Mouse (Mus musculus): ENCODE results near the gene Hbb-bs. TPM values are rescaled to one million over a fixed set of nuclear protein-coding genes. Genes with fewer than 3 reads are reported as not detected.
"Not testable (repeated sequence)": the region's sequence is repeated elsewhere in the genome, so short reads cannot be mapped to it uniquely, and the experiment has no call there.

Hbb-bs gene
- polyA plus RNA-seq, 1 experiment from 2014 or later, result 7,434 TPM

GRCm38 (mm10) chr7:103840268-103840667 is 12.4 kb upstream of the Hbb-bs start, which contains the start of gene Hbb-bh2:
TSS of gene Hbb-bh2 (minus strand) at chr7:103840520.
- 72% methylated on average over 3 of the region's 3 CpGs for WGBS
- Histone ChIP-seq H3K9me3 (no peaks in the 10 kb centered on the region), H3K4me1 (replicated peaks) (no peaks in the 10 kb centered on the region), H3K9ac (no peak within 1 kb of the TSS), H3K4me3 (replicated peaks) (no peak within 1 kb of the TSS), H3K36me3 (no peaks in the 10 kb centered on the region), H3K27ac (no peak within 1 kb of the TSS), H3K4me2 (replicated peaks) (no peak within 1 kb of the TSS), H3K27me3 (replicated peaks) (no peaks in the 10 kb centered on the region)
- ATAC-seq, result no peak

DNA sequence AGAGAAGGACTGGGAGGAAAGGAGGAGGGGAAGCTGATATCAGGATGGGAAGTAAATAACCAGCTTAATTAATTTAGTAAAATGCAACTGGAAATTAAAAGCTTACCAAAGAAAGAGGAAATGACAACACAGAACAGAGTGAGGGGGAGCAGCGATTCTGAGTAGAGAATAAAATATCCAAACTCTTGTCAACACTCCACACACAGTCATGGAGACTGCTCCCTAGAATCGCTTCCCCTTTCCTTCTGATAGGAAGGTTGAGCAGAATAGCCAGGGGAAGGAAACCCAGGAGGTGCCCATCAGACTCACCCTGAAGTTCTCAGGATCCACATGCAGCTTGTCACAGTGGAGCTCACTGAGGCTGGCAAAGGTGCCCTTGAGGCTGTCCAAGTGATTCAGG is 757 bp downstream of the Hbb-bs start:
- H3K9ac ChIP-seq; H3K36me3 ChIP-seq; H3K4me2 ChIP-seq (replicated peaks); H3K9me3 ChIP-seq; ATAC-seq; H3K4me3 ChIP-seq (replicated peaks); H3K27me3 ChIP-seq (replicated peaks); H3K27ac ChIP-seq; H3K4me1 ChIP-seq (replicated peaks): not testable (repeated sequence)
- WGBS, result no CpG with 5 or more reads among the region's 2 CpGs

- Histone ChIP-seq H3K27me3 (replicated peaks) (no peaks in the 10 kb centered on the region), H3K4me3 (replicated peaks) (no peak overlapping the region), H3K27ac (no peak overlapping the region), H3K4me2 (replicated peaks) (no peak overlapping the region), H3K4me1 (replicated peaks) (no peaks in the 10 kb centered on the region), H3K36me3 (no peaks in the 10 kb centered on the region), H3K9ac (no peak overlapping the region), H3K9me3 (no peaks in the 10 kb centered on the region)
- peak; percentile 76; the same call in 1 of the 2 replicates for ATAC-seq
- WGBS, result 66% methylated on average over 3 of the region's 3 CpGs
Measured at GRCm38 (mm10) chr7:103826255-103826887, 1.5 kb downstream of the Hbb-bs start.

DNA sequence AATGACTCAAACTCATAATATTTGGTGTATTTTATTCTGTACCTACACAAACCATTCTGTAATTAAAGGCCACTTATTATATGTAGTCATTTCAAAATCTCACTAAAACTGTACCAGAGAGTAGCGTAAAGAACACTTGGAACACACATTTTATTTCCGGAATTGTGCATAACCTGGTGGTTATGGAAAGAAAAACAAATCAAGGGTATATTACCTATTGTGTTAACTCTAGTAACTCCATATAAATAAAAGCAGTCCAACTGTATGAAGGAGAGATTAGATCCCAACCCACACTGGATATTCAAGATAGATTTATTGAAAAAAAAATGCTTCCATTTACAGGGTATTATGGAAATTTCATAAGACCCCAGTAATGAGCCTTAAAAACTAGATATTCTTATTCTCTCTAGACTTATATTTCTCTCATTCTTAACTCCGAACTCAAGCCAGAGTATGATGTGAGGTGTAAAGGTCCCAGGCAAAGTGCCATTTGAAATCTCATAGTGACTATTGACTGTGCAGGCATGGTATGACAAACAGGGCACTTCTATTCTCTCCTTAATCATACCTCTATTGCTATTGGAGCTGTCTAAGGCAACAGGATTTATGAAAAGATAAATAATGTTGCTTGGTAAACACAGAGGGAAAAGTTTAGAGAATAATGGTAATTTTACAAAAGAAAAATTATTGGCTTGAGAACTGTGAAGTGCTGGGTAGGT is 2.2 kb downstream of the Hbb-bs start:
- Histone ChIP-seq H3K36me3 (no peaks in the 10 kb centered on the region), H3K4me1 (replicated peaks) (no peaks in the 10 kb centered on the region), H3K4me2 (replicated peaks) (no peak overlapping the region), H3K9me3 (no peaks in the 10 kb centered on the region), H3K27me3 (replicated peaks) (no peaks in the 10 kb centered on the region), H3K9ac (no peak overlapping the region), H3K4me3 (replicated peaks) (no peak overlapping the region), H3K27ac (no peak overlapping the region)
- ATAC-seq, result peak; percentile 84; the same call in 1 of the 2 replicates
- WGBS, result 87% methylated on average over 3 of the region's 3 CpGs

- H3K27me3 ChIP-seq (replicated peaks), result no peaks in the 10 kb centered on the region
- no peaks in the 10 kb centered on the region for H3K36me3 ChIP-seq
- 87% methylated on average over 2 of the region's 2 CpGs for WGBS
- no peak overlapping the region for H3K4me3 ChIP-seq (replicated peaks)
- H3K9ac ChIP-seq, result no peak overlapping the region
- H3K9me3 ChIP-seq, result no peaks in the 10 kb centered on the region
- no peak overlapping the region for H3K4me2 ChIP-seq (replicated peaks)
- ATAC-seq, result no peak
- H3K27ac ChIP-seq, result no peak overlapping the region
- no peaks in the 10 kb centered on the region for H3K4me1 ChIP-seq (replicated peaks)
Measured at GRCm38 (mm10) chr7:103824597-103824996, 3.3 kb downstream of the Hbb-bs start.

GRCm38 (mm10) chr7:103815085-103815484 is 12.8 kb downstream of the Hbb-bs start:
- H3K27me3 ChIP-seq (replicated peaks); H3K4me2 ChIP-seq (replicated peaks); H3K36me3 ChIP-seq; H3K9ac ChIP-seq; H3K4me1 ChIP-seq (replicated peaks); ATAC-seq; H3K4me3 ChIP-seq (replicated peaks); H3K27ac ChIP-seq; H3K9me3 ChIP-seq: not testable (repeated sequence)
- 89% methylated on average over 1 of the region's 2 CpGs for WGBS

DNA sequence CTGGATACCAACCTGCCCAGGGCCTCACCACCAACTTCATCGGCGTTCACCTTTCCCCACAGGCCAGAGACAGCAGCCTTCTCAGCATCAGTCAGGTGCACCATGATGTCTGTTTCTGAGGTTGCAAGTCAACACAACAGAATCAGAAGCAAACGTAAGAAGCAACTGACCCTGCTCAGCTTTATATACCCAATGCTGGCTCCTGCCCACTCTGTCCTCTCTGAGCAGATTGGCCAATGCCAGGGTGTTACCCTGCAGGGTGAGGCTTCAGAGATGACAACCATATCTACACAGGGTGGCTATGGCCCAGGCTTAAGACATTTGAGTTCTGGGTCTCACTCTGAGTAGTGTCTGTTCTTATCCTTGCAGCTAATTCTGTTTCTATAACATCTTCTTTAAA is 14.1 kb downstream of the Hbb-bs start, which contains the start of gene Hbb-bt:
Hbb-bt (minus strand) TSS at position 231 of the 400 bp plus-strand sequence.
- Histone ChIP-seq H3K36me3 (no peaks in the 10 kb centered on the region), H3K4me1 (replicated peaks) (no peaks in the 10 kb centered on the region), H3K9me3 (no peaks in the 10 kb centered on the region), H3K27me3 (replicated peaks) (no peaks in the 10 kb centered on the region), H3K27ac (no peak within 1 kb of the TSS), H3K4me2 (replicated peaks) (no peak within 1 kb of the TSS), H3K4me3 (replicated peaks) (no peak within 1 kb of the TSS), H3K9ac (no peak within 1 kb of the TSS)
- ATAC-seq, result peak; percentile 73; the same call in 1 of the 2 replicates
- WGBS, result 84% methylated on average over 3 of the region's 3 CpGs

- not testable (repeated sequence) for H3K4me2 ChIP-seq (replicated peaks); H3K27me3 ChIP-seq (replicated peaks); ATAC-seq; H3K36me3 ChIP-seq; H3K4me1 ChIP-seq (replicated peaks); H3K4me3 ChIP-seq (replicated peaks); H3K9me3 ChIP-seq; H3K9ac ChIP-seq; H3K27ac ChIP-seq
- WGBS, result no CpG with 5 or more reads among the region's 3 CpGs
Measured at GRCm38 (mm10) chr7:103813152-103813551, 14.7 kb downstream of the Hbb-bs start.

DNA sequence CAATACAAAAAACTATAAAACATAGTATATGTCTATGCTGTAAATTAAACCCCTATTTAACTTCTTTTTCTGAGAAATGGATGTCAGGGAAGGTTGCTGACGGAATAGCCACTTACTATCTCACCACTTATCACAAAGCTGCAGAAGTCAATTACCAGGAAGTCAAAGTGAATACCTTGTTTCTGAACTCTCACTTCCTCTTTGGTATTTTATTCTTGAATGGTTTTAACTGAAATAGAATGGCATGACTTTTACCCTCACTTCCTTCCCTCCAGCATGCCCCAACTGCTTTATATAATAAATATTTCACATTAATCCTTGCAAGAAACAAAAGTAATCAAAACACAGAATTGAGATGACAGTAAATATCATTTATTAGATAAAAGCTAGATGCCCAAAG is 15.7 kb downstream of the Hbb-bs start:
- Histone ChIP-seq H3K4me3 (replicated peaks) (no peak overlapping the region), H3K27me3 (replicated peaks) (no peaks in the 10 kb centered on the region), H3K36me3 (no peaks in the 10 kb centered on the region), H3K27ac (no peak overlapping the region), H3K9ac (no peak overlapping the region), H3K4me2 (replicated peaks) (no peak overlapping the region), H3K4me1 (replicated peaks) (no peaks in the 10 kb centered on the region), H3K9me3 (no peaks in the 10 kb centered on the region)
- 63% methylated on average over 1 of the region's 1 CpGs for WGBS
- ATAC-seq, result no peak

DNA sequence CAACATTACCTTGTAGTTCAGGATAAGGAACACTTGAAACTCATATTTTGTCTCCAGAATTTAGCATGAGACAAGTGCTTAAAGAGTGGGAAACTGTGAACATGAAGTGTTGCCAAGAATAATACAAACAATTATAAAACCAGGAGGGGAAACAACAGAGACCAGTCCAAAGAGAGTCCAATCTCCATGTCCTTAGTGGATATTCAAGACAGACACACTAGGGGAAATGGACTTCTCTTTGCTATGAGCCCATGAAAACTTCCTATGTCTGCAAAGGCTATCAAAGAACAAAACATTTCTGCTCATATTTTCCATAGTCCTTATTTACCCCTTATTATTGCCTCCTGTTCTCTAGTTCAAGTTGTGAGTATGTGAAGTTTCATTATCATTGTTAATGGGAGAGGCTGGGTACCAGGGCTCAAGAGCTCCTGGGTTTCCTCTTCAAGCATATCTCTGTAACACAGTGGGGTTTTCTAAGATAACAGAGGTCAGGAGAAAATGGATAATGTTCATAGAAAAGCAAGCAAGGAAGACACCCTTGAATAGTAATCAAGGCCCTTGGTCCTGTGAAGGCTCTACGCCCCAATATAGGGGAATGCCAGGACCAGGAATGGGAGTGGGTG is 16.6 kb downstream of the Hbb-bs start:
- no peak overlapping the region for H3K9ac ChIP-seq
- no peaks in the 10 kb centered on the region for H3K4me1 ChIP-seq (replicated peaks)
- no peak overlapping the region for H3K4me2 ChIP-seq (replicated peaks)
- H3K36me3 ChIP-seq, result no peaks in the 10 kb centered on the region
- WGBS, result 73% methylated on average over 1 of the region's 1 CpGs
- no peak overlapping the region for H3K4me3 ChIP-seq (replicated peaks)
- H3K27ac ChIP-seq, result no peak overlapping the region
- no peaks in the 10 kb centered on the region for H3K27me3 ChIP-seq (replicated peaks)
- ATAC-seq, result peak; percentile 41; the same call in 1 of the 2 replicates
- H3K9me3 ChIP-seq, result no peaks in the 10 kb centered on the region

GRCm38 (mm10) chr7:103810746-103811145 is 17.1 kb downstream of the Hbb-bs start:
- Histone ChIP-seq H3K4me2 (replicated peaks) (no peak overlapping the region), H3K27ac (no peak overlapping the region), H3K9ac (no peak overlapping the region), H3K9me3 (no peaks in the 10 kb centered on the region), H3K4me1 (replicated peaks) (no peaks in the 10 kb centered on the region), H3K4me3 (replicated peaks) (no peak overlapping the region), H3K27me3 (replicated peaks) (no peaks in the 10 kb centered on the region), H3K36me3 (no peaks in the 10 kb centered on the region)
- WGBS, result 77% methylated on average over 3 of the region's 3 CpGs
- no peak for ATAC-seq

- no peak overlapping the region for H3K9ac ChIP-seq
- 83% methylated on average over 1 of the region's 1 CpGs for WGBS
- no peak overlapping the region for H3K4me2 ChIP-seq (replicated peaks)
- no peak for ATAC-seq
- no peak overlapping the region for H3K4me3 ChIP-seq (replicated peaks)
- no peaks in the 10 kb centered on the region for H3K36me3 ChIP-seq
- H3K27me3 ChIP-seq (replicated peaks), result no peaks in the 10 kb centered on the region
- no peak overlapping the region for H3K27ac ChIP-seq
- no peaks in the 10 kb centered on the region for H3K4me1 ChIP-seq (replicated peaks)
- H3K9me3 ChIP-seq, result no peaks in the 10 kb centered on the region
Measured at GRCm38 (mm10) chr7:103810296-103810695, 17.6 kb downstream of the Hbb-bs start.

Measured in intestine, embryonic 15.5 days (tissue).